Mouse (Mus musculus) layer of hippocampus, adult 9-11 months (tissue): ENCODE results near the gene Arhgap19.

Source experiments
- DNase-seq: peaks from one replicate; pipeline ENCODE4 v3.0.0; 2022

Arhgap19 gene

DNA sequence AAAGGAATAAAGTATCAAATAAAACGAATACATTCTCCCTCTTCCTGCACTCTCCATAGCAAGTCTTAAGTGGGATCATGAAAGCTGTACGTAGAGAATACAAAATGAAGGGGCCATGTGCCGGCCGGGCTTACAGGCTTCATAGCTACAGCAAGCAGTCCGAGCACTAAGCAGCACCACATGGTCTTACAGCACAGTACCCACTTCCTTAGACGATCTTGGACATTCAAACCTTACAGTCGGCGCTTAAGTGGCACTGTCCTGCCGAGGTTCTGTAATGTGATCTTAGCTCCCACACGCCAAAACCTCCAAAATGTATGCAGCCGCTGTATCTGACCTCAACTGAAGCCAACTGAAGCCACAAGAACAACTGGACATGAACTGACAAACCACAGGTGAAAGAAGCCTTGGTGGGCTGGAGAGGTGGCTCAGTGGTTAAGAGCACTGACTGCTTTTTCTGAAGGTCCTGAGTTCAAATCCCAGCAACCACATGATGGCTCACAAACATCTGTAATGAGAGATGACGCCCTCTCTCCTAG is 5.0 kb downstream of the Arhgap19 start:
- no peak for DNase-seq

- DNase-seq, result no peak
Measured at GRCm38 (mm10) chr19:41796148-41796760, 5.6 kb downstream of the Arhgap19 start.

GRCm38 (mm10) chr19:41794901-41795300 is 6.9 kb downstream of the Arhgap19 start:
- no peak for DNase-seq

DNA sequence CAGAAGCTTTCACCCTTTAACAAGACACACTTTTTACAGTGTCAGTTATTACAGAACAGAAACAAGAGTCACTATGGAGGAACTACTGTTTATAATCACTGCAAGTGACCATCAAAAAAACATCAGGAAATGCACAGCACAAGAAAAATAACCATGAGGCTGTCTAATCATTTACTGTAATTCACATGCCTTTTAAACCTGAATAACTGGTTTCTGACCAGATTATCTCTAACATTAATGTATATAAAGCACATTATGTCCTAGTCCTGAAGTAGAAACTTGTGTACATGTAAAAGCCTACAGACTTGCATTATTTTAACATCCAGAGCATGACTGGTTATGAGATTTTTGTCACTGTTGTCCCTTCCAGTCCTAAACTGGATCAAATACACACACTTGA is 7.8 kb downstream of the Arhgap19 start:
- no peak for DNase-seq

DNA sequence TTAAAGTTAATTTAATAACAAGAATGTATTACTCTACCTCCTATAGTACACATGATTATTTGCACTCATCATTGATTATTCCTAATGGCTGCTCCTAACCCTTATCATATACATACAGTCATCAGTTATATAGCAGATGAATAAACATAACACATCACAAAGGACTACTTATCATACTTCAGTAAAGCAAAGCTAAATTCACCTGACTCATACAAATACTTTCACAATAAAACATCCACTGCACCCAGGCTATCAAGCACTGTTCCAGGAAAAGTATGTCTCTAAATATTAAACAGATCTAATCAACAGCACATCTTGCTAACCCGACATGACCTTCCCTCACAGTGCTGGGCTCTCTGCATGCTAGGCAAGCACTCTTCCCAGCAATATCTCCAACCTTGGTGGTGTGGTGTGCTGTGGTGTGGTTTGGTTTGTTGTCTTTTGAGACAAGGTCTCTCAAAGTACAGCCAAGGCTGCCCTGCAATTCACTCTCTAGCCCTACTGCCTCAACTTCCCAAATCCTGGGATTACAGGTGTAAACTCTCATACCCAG is 8.8 kb downstream of the Arhgap19 start:
- DNase-seq, result no peak

- DNase-seq, result no peak
Measured at GRCm38 (mm10) chr19:41791384-41791783, 10.5 kb downstream of the Arhgap19 start.

DNA sequence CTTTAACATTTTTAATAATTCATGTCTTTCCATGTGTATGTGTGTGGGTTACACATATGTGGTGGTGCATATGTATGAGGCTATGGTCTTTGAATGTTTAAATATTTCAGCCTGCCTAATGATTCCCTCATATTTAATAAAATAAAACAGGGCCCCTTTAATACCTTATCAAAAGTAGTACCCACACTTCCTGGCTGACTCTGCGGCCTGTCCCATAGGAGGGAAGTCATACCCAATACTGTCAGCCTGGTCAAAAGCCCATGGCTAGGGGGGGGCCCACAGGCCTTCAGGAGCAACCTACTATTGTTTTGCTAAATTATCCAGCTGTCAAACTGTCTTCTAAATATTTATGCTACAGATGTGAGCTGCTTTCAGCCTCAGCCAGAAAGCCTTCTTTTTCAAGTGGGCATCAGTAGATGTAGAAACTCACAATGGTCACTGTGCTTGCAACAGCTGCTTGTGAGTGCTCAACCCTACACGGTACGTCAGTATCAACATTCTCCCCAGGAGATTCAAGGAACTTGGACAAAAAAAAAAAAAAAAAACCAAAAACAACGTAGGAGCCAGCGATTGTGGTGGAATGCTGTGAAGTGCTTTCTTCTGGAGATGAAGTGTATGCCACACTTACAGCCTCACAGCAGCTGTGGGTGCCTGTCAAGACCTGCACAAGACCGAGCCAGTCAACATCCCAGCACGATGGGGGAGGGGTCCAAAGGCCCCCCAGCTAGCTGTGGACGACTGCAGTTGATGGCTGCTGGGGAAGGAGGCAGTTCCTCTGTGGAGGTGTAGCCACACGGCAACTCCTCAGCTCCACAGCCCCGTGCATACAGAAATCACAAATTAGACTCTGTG is 12.5 kb downstream of the Arhgap19 start:
- no peak for DNase-seq

GRCm38 (mm10) chr19:41786896-41787295 is 15.0 kb downstream of the Arhgap19 start:
- no peak for DNase-seq

- no peak for DNase-seq
Measured at GRCm38 (mm10) chr19:41777514-41777913, 24.3 kb downstream of the Arhgap19 start.

- no peak for DNase-seq
Measured at GRCm38 (mm10) chr19:41768711-41769110, 33.1 kb downstream of the Arhgap19 start.

DNA sequence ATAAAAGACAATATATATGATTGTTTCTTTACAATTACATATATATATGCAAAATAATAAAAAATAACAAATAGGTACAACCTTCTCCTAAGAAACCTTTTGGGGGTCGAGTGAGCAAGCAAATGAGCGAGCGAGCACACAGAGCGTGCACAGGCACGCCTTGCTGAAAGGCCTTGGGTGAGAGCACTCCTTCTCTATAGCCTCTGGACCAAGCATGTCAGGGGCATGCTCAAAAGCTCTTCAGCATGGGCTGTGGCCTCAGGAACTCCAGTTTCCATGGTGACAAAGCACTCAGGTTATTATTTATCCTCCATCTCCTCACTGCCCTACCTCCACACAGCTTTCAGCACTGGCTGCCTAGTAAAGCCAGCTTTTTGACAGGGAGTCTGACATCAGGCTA is 35.2 kb downstream of the Arhgap19 start:
- DNase-seq, result no peak

- DNase-seq, result peak; percentile 83
Measured at GRCm38 (mm10) chr19:41763870-41764660, 37.8 kb downstream of the Arhgap19 start.

DNA sequence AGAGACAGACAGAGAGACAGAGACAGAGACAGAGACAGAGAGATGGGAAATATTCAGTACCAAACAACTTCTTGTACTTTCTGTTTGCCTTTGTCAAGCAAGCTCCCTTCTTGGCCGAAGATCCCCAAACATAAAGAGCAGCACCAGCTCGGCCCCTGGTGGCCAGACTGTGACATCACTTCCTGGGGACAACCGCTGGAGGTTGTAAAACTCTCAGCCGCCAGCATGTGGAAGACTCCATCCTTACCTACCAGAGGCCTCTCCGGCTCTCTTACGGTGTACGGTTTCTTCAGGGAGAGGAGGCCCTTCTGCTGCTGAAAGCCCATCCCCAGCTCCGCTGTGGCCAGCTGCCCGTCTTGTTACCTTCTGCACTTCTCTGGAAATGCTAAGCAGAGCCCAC is 40.3 kb downstream of the Arhgap19 start:
- no peak for DNase-seq

- DNase-seq, result no peak
Measured at GRCm38 (mm10) chr19:41759765-41760164, 42.1 kb downstream of the Arhgap19 start.

GRCm38 (mm10) chr19:41759270-41759669 is 42.6 kb downstream of the Arhgap19 start:
- peak; percentile 59 for DNase-seq

DNA sequence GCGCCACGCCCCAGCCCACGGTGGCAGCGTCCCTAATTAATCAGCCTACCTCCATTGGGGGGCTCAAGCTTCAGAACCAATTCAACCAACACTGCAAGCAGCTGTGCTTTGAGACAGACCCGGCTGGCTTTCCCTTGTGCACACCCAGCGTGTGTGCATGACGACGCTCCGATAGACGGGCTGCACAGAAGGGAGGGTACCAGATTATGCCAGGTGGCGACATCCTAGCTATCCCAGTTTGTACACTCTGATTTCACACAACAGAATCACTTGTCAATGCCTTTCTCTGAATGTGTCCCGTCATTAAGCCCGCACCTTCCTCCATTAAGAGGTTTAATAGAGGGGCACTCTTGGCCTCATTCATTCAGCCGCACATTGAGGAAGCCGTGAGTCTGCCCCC is 47.1 kb downstream of the Arhgap19 start:
- DNase-seq, result no peak

- DNase-seq, result no peak
Measured at GRCm38 (mm10) chr19:41751906-41752305, 49.9 kb downstream of the Arhgap19 start.

- no peak for DNase-seq
Measured at GRCm38 (mm10) chr19:41747436-41747835, 54.4 kb downstream of the Arhgap19 start.

DNA sequence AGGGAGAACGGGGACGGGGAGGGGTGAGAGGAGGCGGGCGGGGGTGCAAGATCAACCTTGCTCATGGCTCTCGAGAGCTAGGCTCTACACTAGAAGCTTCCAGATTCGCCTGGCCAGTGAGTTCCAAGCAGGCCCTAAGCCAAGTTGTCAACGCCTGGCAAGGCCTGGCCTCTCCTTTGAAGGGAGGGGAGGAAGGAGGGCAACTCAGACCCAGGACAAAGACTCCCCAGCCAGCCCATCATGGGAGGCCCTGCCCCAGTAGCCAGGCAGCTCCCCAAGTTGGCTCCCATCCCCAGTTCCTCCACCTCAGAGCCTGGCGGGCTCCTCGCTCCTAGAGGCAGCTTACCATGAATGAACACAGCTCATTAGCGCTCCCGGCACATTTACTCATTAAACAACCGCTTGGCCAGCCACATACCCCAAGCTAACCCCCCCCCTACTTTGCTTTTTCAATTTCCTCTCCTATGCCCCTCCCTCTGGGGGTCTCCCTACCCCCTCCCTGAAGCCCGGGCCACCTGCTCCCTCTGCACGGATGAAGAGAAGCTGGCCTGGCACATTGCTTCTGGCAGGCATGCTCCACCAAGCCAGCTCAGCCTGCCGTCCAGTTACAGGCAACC is 55.8 kb downstream of the Arhgap19 start:
- DNase-seq, result peak; percentile 72

- peak; percentile 80 for DNase-seq
Measured at GRCm38 (mm10) chr19:41743396-41743795, 58.5 kb downstream of the Arhgap19 start, which contains the start of gene Slit1. Slit1 (minus strand) TSS chr19:41743665.

GRCm38 (mm10) chr19:41738896-41739295 is 63.0 kb downstream of the Arhgap19 start:
- no peak for DNase-seq

- DNase-seq, result no peak
Measured at GRCm38 (mm10) chr19:41738429-41738805, 63.4 kb downstream of the Arhgap19 start.
